In genomic region chr11:22936446-22937125, GRCm38 (mm10) we compare ENCODE assay signal across 1 mouse cellular context.
A peak's percentile ranks its signal among the peaks of the same experiment; 100 is the strongest.
TF ChIP-seq lines count a peak whose summit lies in the region.

No protein-coding gene starts in this region.

TF ChIP-seq in CH12.LX, 34 proteins besides CTCF, POLR2A, EP300 and RAD21 (continued from another document):
- TF ChIP-seq ZKSCAN1 (IDR thresholded peaks at IDR 0.05; ENCODE audit: borderline replicate concordance, low read depth, low read length) (peak; percentile 79), MAFK (IDR thresholded peaks at IDR 0.05; ENCODE audit: insufficient replicate concordance, low read length) (no peak), POLR2AphosphoS2 (IDR thresholded peaks at IDR 0.05; ENCODE audit: low read depth, low read length) (no peak), ETS1 (conservative IDR thresholded peaks at IDR 0.05; ENCODE audit: low read depth, low read length) (peak; percentile 80), MXI1 (IDR thresholded peaks at IDR 0.05; ENCODE audit: low read depth, low read length) (peak; percentile 37; the same call in 1 of the 2 replicates), RCOR1 (conservative IDR thresholded peaks at IDR 0.05; ENCODE audit: low read depth, low read length) (no peak), E2F4 (IDR thresholded peaks at IDR 0.05; ENCODE audit: insufficient replicate concordance, low read depth, low read length) (no peak), JUND (conservative IDR thresholded peaks at IDR 0.05; ENCODE audit: low read depth, low read length) (peak; percentile 12; the same call in 1 of the 2 replicates), CHD2 (IDR thresholded peaks at IDR 0.05; ENCODE audit: low read length) (peak; percentile 89), ZMIZ1 (IDR thresholded peaks at IDR 0.05; ENCODE audit: low read depth, low read length) (no peak), MAZ (IDR thresholded peaks at IDR 0.05; ENCODE audit: low read depth, low read length) (0 out of 2 replicates have a peak, but pooled peaks have one; percentile 41), ELF1 (IDR thresholded peaks at IDR 0.05; ENCODE audit: low read depth, low read length) (peak; percentile 66), UBTF (IDR thresholded peaks at IDR 0.05; ENCODE audit: low read depth, low read length) (no peak), MEF2A (IDR thresholded peaks at IDR 0.05; ENCODE audit: borderline replicate concordance, low read depth, low read length) (peak; percentile 50), TCF12 (IDR thresholded peaks at IDR 0.05; ENCODE audit: low read depth, low read length) (peak; percentile 54), ZNF384 (IDR thresholded peaks at IDR 0.05; ENCODE audit: low read depth, low read length) (no peak), NRF1 (IDR thresholded peaks at IDR 0.05; ENCODE audit: low read depth, low read length) (no peak), PAX5 (IDR thresholded peaks at IDR 0.05; ENCODE audit: low read length) (no peak), USF1 (IDR thresholded peaks at IDR 0.05; ENCODE audit: low read depth, low read length) (no peak), JUN (IDR thresholded peaks at IDR 0.05; ENCODE audit: insufficient read depth, low read depth, low read length) (no peak)
